Mouse (Mus musculus) urinary bladder, postnatal 14 days (tissue): Measurements from ENCODE around the gene Olfr148.

Source experiments
- DNase-seq: peaks from one replicate; pipeline ENCODE4 v3.0.0; 2021; ENCODE audit warnings: low spot score

Olfr148 gene

GRCm38 (mm10) chr9:39610355-39610754, at the start of gene Olfr148:
Olfr148 (plus strand) TSS chr9:39610655.
- no peak for DNase-seq

GRCm38 (mm10) chr9:39575469-39575868, 35.0 kb upstream of the Olfr148 start, which contains the start of gene Olfr959:
Olfr959 (minus strand) TSS chr9:39575569.
- DNase-seq, result no peak

- no peak for DNase-seq
Measured at GRCm38 (mm10) chr9:39577050-39577449, 33.4 kb upstream of the Olfr148 start.

GRCm38 (mm10) chr9:39602536-39603332, 7.7 kb upstream of the Olfr148 start:
- DNase-seq, result no peak

GRCm38 (mm10) chr9:39603333-39603845, 7.1 kb upstream of the Olfr148 start:
- peak; percentile 10 for DNase-seq

GRCm38 (mm10) chr9:39603999-39604453, 6.4 kb upstream of the Olfr148 start, which contains the start of gene AW551984:
AW551984 (minus strand) TSS chr9:39604403.
- DNase-seq, result peak; percentile 10

- DNase-seq, result no peak
Measured at GRCm38 (mm10) chr9:39608497-39608896, 2.0 kb upstream of the Olfr148 start.

GRCm38 (mm10) chr9:39611953-39612352, 1.5 kb downstream of the Olfr148 start:
- DNase-seq, result no peak

- no peak for DNase-seq
Measured at GRCm38 (mm10) chr9:39621073-39621472, 10.6 kb downstream of the Olfr148 start, which contains the start of gene Olfr960. Olfr960 (plus strand) TSS chr9:39621373.

GRCm38 (mm10) chr9:39623783-39624182, 13.3 kb downstream of the Olfr148 start:
- DNase-seq, result no peak

- no peak for DNase-seq
Measured at GRCm38 (mm10) chr9:39624711-39625110, 14.3 kb downstream of the Olfr148 start.

- no peak for DNase-seq
Measured at GRCm38 (mm10) chr9:39629069-39629468, 18.6 kb downstream of the Olfr148 start.

- no peak for DNase-seq
Measured at GRCm38 (mm10) chr9:39633913-39634594, 23.6 kb downstream of the Olfr148 start.

- DNase-seq, result no peak
Measured at GRCm38 (mm10) chr9:39644785-39645184, 34.3 kb downstream of the Olfr148 start, which contains the start of gene Olfr961. Olfr961 (plus strand) TSS chr9:39645085.

- DNase-seq, result no peak
Measured at GRCm38 (mm10) chr9:39647382-39647781, 36.9 kb downstream of the Olfr148 start.

- no peak for DNase-seq
Measured at GRCm38 (mm10) chr9:39654756-39655396, 44.4 kb downstream of the Olfr148 start.
